Mouse (Mus musculus) CD4-positive naive resting alpha-beta T cell, adult 76 days (primary cell): ENCODE data around the gene Zmynd8. TPM values are rescaled to one million over a fixed set of nuclear protein-coding genes. Genes with fewer than 3 reads are reported as not detected.

ENCODE experiments used
- total RNA-seq: library from RNA; stranded (reverse); gene quantifications from one replicate; pipeline ENCODE4 v1.2.4, GENCODE M21; 2023

Zmynd8 gene
- total RNA-seq, result 141 TPM

DNA sequence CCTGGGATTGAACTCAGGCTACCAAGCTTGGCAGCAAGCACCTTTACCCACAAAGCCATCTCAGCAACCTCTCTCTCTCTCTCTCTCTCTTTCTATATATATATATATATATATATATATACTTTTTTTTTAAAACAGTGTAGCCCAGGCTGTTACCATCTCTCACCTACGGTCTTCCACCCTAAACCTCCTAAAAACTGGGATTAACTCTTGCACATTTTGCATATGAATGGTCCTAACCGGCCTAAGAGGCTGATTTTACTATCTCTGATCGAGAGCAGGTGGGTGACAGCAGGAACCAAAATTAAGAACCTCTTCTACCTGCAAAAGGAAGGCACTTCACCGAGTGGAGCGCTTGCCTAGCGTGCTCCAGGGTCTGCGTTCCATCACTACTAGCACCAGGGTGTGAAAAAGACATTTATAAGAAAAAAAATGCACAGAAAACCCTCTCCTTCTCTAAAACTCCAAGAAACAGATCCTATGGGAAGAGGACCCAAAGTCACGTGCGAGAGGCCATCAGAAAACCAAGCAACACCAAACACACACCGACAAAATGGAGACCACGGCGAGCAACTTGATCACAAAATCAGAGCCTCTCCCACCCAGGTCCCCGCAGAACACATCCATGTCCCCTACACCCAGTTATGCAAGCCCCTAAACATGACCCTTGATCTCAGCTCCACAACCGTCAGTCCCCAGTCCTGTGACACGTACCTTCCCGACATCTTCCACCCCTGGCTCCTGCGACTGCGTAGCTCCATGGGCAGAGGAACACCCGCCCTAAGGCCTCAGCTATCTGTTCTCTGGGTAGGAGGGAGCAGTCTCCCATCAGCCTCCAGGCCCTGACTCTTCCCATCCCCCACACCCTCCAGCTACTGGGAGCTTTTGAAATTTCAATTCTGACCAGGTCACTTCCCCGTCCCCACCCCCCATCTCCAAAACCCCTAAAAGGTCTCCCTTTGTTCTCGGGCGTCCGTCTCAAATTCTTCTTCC, at the start of gene Zmynd8:
TSS of gene Zmynd8 (minus strand) at position 815 of the 993 bp plus-strand sequence.

Other genes starting within 250 kb of the Zmynd8 start
- 162 TPM for gene Ncoa3, start 93.6 kb upstream of the Zmynd8 start, total RNA-seq